Mouse (Mus musculus): ENCODE data around the gene Tm9sf4.
A peak's percentile ranks its signal among the peaks of the same experiment; 100 is the strongest.

Gene Tm9sf4

DNA sequence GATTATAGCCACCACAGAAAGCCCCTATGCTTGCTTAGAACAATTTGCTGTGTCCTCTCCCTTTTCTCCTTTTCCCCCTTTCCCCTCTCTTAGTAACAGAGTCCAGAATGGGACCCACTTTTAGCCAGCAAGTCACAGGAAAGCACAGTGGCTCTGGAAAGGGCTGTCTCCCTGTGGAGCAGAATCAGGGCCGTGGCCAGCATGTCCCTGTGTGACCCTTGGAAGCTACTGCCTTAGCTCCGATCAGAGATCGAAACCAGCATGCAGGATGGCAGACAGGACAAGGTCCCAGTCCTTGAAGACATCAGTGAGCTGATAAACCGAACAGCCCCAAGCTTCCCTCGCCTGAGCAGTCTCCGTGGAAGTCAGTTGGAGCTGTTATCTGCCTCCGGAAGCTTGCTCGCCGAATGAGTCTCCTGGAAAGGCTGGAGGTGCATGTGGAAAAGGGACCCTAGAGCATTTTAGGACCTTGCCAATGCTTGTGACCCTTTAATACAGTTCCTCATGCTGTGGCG is 56.8 kb downstream of the Tm9sf4 start:
- DNase-seq = no peak

DNA sequence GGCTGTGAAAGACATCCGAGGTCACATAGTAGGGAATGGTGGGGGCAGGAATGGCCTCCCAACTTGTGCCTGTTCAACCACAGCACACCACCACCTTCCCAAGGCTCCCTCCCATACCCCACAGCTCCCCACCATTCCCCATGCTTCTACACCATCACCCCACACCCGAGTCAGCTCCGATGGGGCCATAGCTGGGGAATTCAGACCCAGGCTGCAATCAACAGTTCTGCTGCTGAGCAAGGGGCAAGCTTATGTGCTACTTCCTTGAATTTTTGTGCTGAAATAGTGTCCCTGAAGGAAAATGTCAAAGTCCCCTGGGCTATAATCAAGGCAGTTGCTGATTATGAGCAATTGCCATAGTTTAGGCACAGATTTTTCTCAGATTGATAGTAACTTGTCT is 57.4 kb downstream of the Tm9sf4 start:
- DNase-seq = no peak

DNA sequence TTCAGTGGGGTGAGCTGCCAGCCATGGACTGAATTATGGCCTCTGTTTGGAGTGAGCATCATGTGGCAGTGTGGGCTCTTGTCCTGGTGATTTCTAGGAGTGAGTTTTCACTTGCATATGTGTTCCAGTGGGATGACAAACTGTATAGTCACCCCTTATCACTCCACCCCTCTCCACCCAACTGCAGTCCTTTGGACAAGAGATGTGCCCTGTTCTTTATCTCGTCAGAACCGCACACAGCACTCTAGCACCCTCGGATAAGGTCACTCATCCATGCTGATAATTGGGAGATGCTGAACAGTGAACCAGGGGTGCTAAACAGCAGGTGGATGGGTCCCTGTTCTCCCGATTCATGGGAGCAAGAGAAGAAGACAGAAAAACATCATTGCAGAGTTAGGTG is 60.5 kb downstream of the Tm9sf4 start:
- DNase-seq = no peak

DNA sequence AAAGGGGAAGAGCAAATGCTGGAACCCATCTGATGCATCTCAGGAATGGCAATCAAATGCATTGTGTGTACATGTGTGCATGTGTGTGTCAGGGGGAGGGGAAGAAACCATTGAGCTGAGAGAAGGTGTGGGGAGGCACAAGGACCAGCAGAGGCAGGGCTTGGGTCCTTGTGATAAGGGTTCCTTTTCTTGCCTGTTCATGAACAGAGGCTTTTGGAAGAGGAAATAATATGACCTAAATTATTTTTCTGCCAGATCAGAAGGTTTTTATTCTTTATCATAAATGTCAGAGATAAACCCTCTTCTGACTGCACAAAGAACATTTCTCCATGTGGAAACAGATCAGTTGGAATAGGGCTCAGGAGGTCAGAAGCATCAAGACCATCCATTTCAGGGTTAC is 61.0 kb downstream of the Tm9sf4 start:
- no peak for DNase-seq

DNA sequence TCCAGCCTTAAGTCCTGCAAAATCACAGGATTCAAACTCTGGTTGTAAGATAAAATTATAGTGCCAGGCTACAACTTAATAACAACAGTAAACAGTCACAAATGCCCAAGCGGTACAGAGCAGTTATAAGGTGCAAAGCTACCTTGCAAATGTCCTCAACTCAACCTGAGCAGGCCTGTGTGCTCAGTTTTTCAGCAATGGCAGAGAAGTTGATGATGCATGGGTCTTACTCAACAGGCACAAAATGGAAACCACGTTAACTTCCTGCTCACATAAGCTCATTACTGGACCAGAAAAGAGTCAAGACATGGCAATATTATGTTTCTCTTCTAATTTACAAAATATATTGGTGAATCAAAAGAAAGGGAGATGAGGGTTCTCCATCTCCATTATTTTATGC is 61.5 kb downstream of the Tm9sf4 start:
- DNase-seq = no peak

DNA sequence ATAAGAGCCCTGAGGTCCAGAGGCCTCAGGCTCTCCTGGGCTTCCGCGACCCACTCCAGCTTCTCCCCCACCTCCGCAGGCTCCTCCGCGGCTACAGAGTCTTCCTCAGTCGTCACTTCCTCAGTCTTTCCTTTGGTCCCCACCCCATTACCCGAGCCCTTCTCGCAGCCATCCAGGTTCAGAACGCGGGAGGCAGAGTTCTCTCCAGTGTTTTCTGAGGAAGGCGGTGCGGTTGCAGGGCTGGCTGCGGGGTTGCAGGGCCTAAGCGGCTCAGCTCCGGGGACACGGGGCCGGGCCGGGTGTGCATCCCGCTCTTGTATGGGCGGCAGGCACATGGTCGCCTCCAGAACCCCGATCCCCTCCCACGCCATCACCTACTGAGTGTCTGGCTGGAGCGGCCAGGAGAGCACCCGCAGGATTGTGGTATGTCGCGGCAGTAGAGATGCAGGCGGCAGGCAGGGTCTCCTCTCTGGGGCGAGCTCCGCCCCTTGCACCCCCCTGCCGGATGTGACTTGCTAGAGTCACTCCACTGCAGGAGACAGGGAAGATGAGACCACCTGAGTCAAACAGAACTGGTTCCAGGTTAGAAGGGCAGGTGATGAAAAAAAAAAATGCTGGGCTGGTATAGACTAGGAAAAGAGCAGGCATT is 64.0 kb downstream of the Tm9sf4 start, which contains the start of gene Tspyl3:
Gene Tspyl3, minus strand, starts transcription at position 496 of the 649 bp plus-strand sequence.
- DNase-seq = peak; percentile 13

DNA sequence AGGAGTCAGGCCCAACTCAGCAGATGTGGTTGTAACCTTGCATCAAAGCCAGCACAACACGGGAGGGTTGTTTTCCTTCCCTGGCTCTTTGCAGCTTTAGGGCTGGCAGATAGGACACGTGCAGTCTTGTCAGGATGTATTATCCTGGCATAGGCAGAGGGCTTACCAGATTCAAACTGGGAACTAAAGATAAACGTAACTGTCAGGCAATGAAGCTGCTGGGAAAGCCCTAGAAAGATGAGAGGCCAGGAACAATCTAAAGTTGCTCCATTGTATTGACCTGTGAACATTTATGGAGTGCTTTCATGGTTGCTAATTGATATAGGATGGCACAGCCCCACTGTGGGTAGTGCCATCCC is 64.5 kb downstream of the Tm9sf4 start:
- DNase-seq = no peak

DNA sequence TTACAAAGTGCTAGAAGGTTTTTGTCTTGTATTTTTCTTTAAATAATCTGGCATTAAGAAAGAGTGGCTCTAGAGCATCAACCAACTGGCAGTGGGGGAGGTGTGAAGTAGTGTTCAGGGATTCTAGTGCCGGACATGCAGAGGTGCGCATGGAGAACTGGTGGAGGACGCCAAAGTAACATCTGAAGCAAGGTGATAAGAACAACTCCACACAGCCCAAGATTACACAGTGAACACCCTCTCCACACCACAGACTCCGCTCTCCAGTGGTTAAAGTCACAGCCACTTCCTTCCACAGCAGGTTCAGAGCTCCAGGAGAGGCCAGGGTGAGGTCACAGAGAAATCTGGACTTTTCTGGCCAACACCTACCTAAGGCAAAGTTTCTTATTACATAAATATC is 66.9 kb downstream of the Tm9sf4 start:
- no peak for DNase-seq

DNA sequence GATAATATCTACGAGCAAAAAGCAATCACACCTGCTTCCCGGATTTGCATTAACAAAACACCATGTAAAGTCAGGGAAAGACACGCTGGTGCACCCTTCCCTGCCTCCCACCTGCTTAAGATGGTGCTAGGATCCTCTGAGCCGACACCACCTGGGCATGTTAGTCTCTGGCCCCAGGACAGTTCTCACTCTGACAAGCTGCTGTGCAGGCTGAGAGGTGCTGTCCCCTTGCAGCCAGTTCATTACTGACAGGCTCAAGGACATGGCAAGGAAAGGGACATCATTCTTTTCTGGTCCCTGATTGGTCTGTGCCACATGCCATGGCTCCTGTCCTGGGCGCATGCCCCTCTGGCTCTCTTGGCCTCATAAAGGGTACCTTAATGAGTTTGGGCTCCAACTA is 67.4 kb downstream of the Tm9sf4 start:
- DNase-seq = peak; percentile 22

DNA sequence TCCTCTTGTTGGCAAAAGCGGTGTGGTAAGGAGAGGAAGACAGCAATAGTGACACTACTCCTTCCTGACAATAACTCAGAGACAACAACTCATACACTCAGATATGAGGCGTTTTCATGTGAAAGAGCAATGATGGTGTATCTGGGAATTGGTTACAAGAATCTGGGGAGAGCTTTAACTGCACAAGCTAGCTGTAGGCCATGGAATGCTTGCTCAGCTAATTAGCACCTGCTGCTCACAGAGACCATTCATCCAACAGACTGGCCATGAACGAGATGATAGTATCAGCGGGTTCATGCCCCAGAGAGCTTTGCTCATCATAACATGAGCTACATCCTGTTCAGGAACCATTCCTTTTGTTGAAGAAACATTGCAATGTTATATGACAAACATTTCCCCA is 76.1 kb downstream of the Tm9sf4 start:
- no peak for DNase-seq

DNA sequence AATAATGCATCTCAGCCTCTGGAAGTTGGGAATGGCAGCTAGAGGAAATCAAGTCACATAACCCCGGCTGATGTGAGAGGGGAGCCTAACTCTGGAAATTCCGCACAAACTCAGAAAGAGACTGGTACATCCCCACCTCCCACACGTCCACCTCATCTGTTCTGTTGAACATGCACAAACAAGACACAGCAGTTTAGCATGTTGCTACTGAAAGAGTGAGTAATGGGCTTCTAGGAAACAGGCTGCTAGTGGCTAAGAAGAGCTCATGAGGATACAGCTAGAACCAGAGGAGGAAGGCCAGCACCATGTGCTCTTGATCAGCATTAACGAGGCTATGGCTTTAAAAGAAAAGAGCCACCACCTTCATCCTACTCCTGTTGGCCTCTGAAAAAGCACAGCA is 76.8 kb downstream of the Tm9sf4 start:
- DNase-seq = no peak

DNA sequence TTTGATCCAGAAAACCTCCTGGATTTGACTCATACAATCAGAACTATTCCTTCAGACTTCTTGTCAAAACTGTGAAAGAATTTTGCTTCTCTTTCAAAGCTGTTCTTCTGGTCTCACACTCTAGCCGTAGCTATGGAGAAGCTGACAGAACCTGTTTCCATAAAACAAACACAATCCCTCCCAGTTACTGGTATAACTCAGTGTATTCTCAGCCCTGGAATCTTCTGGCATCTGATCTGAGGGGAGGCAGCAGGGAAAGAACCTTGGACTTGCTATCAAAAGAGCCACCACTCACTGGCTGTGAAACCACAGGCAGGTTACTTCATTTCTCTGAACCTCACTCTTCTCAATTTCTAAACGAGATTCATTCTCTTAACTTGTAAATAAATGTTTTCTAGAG is 77.3 kb downstream of the Tm9sf4 start:
- no peak for DNase-seq

DNA sequence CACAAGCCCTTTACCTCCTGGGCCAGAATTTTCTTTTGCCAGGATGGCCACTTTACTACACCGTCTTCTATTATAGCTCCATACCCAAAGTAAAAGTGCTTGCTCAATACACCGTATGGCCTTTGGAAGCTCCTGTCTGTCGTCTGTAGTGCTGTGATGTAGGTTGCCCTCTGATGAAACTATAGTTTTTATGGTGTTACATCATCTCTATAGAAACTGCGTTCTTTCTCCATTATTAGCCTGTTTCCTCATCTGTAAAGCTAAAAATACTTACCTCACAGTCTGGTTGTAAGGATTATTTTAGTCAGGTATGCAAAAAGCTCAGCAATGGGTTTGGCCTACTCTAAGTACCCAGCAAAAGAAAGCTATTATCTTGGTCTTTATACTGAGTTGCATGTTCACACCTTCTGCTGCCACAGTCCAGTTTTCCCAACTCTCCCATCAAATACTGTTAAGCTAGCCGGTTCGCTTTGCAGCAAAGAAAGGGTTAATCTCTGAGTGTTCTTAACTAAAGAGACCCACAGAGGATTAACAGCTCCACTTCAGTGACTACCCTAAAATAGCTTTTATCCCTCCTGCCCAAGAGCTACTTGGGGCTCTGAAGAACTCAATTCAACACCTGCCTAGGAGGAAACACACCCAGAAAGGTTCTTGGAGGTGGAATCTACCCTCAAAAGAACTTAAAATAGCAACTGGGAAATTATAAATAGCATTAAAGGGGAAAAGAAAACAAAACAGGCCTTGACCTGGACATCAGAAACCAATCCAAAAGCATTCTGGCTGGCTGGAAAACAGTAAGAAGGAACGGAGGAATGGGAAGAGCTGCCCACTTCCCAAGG is 78.1 kb downstream of the Tm9sf4 start:
- DNase-seq = no peak

DNA sequence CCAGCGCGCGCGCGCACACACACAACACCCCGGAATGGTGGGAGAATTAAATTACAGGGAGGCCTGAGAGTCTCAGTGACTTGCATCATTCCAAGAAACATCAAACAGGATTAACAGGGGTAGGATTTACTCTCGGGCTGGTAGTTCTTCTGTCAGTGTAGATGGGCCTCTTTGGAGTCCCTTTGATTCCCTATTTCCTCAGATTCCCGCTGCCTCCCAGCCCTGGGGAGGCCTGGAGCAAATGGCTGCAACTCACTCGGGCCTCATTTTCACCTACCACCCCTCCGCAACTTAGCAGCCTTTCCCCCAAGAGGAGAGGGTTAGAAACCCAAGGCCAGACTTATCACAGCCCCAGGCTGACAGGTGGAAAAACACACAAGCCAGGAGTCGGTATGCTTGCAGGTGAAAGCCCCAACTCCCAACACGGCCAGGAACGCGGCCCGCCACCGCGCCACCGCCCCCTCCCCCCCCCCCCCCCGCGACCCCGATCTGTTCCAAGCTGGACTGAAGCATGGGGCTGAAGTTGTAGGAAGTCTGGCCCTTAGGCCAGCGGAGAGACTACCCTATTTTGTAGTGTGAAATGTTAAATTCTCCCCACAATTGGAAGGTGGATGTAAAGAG is 78.9 kb downstream of the Tm9sf4 start:
- no peak for DNase-seq

DNA sequence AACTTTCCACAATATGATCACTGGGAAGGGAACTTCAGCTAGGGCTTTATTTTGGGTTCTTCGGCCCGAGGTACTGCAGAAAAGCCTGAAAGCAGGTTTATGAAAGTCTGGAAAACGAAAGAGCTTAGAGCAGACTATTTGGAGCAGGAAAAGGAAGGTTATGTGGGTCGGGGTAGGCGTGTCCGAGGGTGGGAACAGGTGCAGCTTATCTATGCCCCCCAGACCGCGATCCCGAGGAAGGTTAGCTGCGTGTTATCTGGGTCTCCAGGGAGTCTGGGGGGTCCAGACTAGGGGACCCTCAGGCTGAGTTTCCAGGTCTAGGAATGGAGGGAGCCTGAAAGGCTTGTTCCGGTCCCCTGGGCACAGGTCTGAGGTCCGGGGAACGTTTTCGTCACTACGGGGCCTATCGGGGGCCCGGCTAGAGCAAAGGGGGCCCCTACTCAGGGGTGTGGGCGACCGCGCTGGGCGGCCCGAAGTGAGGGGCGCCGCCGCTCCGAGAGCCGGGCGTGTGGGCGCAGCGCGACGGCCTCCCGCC is 79.7 kb downstream of the Tm9sf4 start:
- DNase-seq = no peak

DNA sequence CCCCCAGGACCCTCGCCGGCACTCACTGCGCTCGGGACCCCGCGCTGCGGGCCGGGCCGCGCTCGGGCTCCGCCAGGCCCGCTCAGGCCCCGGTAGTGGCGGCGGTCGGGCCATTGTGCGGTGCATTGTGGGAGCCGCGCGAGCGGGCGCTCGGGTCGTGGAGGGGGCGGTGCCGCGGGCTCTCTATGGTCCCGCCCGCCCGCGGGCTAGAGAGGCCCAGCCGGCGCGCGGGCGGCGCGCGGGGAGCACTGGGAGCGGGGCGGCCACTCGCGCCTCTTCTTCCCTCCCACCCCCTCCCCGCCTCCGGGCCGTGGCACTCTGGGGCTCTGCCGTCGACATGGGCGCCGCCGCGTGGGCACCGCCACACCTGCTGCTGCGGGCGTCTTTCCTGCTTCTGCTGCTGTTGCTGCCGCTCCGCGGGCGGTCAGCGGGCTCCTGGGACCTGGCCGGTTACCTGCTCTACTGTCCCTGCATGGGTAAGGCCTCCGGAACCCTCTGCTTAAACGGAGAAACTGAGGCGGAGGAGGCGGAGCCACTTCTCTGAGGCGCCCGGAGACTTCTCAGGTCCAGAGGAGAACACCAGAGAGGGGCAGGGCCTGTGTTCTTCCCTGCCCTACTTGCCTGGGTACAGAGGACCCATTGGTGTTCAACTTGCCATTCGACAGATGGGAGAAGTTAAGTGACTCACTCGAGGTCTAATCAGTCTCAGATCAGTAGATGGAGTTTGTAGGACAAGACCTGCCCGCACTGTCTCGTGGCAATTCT is 80.3 kb downstream of the Tm9sf4 start, which contains the start of the genes Plagl2 and Pofut1:
Gene Plagl2, minus strand, starts transcription at position 177 of the 765 bp plus-strand sequence.
Gene Pofut1, plus strand, starts transcription at position 284 of the 765 bp plus-strand sequence.
- DNase-seq = peak; percentile 92

DNA sequence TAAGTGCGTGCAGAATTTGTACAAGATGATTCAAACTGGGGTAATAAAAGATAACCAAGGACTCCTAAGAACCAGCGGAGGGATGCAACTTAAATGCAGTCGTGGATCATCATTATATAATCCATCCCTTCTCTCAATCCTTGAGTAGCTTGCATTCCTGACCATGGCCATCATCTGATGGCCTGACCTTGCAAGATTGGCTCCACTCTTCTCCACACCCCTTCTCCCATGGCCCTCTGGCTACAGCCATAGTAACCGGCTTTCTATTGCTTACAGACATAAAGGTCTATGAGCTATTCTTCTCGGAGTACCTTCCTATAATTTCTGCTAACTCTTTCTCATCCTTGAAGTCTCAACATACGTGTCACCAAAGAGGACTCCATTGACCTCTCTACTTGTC is 81.1 kb downstream of the Tm9sf4 start:
- DNase-seq = no peak

DNA sequence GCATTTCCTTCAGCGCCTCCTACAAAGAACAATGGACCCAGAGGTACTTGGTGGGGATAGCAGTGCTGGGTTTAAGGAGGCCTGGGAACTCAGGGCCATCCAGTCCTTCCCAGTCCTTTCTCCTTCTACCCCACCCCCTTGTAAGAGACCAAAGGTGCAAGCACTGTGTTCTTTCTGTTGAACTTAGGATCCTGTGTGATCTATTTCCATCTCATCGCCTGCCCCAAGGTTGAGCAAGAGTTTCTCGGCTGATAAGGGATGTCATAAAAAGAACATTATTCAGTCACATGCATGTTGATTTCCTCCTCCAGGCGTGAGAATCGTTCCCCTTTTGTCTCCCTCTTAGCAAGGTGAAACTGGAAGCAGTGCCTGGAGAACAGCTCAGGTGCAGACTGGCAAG is 88.6 kb downstream of the Tm9sf4 start:
- DNase-seq = no peak

DNA sequence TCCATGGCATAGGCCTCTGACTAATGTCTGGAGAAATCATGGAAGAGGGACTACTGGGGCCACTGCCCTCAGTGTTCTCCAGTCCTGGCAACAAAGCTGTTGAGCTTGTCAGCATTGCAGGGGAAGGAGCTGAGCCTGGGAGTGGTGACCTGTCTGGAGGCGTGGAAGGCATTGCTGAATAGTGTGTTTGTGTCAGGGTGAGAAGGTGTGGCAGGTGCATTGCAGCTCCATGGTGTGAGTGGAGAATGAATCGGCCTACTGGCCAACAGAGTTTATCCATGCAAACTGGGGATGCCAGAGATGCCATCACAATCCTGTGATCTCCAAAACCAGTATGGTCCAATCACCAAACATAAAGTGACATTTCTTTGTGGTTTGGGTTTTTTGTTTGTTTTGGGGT is 95.5 kb downstream of the Tm9sf4 start:
- DNase-seq = no peak

DNA sequence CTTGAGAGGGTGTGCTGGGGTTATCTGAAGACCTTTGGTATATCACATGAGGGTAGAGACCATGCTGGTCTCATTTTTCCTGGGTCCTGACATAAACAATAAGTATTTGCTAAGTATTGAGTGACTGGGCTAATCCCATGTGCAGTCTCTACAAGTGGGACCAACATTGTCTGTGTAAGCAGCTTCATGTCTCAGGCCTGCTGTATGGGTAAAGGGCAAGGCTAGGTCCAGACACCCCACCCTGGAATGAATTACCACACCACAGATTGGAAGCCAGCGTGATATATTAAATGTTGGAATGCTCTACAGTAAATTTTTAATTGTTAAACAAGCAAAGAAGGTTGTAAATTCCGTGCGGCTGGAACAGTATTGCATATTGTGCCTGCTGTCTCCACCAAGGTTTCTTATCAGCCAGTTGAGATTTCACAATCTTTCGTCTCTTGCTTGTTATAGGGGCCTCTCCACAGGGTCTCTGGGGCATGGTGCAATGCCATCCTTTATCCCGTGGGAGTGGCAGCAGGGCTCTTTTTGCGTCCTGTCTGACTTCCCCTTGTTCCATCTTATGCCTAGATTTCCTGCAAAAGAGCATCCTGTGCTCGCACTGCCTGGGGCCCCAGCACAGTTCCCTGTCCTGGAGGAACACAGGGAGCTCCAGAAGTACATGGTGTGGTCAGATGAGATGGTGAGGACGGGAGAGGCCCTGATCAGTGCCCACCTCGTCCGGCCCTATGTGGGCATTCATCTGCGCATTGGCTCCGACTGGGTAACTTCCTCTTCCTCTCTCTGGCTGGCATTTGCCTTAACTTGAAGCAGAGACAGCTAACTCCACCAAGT is 98.1 kb downstream of the Tm9sf4 start:
- no peak for DNase-seq

All from kidney, adult 18-20 months (tissue).